Mouse (Mus musculus) megakaryocyte progenitor cell, adult 5-6 weeks (primary cell): Measurements from ENCODE around the gene Lbh. TPM values are rescaled to one million over a fixed set of nuclear protein-coding genes. Genes with fewer than 3 reads are reported as not detected.
A peak's percentile ranks its signal among the peaks of the same experiment; 100 is the strongest.

Experiments used
- ATAC-seq: replicated peaks from 2 replicates; pipeline ENCODE4 v1.8.0; 2016; ENCODE audit warnings: mild to moderate bottlenecking, moderate TSS enrichment, inconsistent platforms; ENCODE audit not compliant: poor library complexity
- total RNA-seq, 2 experiments: library from RNA; stranded (forward) in 1 of 2; stranded (reverse) in 1 of 2; fragments of 157-497, 149-512 nt in 1 of 2; fragments of 200-1000 nt in 1 of 2; gene quantifications; 2 replicates each; pipeline versions ENCODE4 v1.2.3 to v1.2.4; 2015 to 2017

The Lbh gene
- total RNA-seq, 2 experiments from 2014 or later: 16.6 to 19.2 TPM

DNA sequence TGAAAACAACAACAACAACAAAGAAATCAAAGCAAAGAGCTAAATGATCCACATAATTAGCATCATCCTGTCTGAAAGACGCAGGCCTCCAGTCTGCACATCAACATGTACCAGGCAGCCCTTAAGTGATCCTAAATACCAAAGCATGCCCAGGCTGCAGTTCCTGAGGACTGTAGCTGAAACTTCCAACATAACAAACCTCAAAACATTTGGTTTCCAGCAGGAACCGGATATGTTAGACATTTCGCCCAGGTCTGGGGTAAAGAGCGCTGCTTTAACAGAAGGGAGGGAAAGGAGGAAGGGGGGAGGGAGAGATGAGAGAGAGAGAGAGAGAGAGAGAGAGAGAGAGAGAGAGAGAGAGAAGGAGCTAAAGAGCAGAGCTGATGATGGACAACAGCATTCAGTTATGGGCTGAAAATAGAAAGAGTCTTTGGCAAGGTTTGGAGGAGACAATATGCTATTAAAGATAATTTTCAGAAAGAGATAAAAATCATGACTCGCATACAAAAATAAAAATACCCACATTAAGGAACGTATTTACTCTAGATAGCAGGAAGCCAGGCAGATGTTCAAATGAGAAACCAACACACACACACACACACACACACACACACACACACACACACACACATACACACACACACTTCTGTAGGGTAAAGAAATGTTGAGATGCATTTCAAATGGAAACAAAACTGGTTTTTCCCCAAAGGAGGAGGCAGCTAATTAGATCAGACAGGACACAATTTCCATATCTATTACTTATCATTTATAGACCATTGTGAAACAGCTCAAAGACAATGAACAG is 49.5 kb downstream of the Lbh start:
- no peak for ATAC-seq

GRCm38 (mm10) chr17:72968666-72969065 is 50.6 kb downstream of the Lbh start:
- ATAC-seq: no peak

DNA sequence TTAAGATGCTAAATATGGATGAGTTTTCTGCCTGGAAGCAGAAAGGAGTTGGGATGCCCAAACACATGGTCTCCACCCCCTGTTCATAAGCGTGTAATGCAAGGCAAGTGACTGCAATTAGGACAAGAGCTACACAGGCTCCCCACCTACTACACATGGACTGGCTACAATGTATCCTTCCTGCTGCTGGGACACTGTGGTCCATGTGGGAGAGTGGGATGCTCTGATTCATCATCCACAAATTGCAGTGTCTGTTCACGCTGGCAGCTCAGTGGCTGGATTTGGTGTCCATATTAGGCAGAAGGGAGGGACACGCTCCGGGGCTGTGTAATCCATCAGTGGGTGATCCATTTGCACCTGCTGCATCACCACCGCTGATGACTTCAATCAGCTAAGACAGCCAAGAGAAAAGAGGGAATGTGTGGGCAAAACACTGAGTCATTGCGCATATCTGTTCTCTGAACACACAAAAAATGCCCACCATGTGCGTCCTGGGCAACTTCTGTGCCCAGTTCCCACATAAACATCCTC is 52.6 kb downstream of the Lbh start:
- ATAC-seq: no peak

- ATAC-seq: no peak
These were observed 54.9 kb downstream of the Lbh start for GRCm38 (mm10) chr17:72973041-72973440.

GRCm38 (mm10) chr17:72976258-72977231 is 58.4 kb downstream of the Lbh start:
- ATAC-seq: 0 out of 2 replicates have a peak, but pooled peaks have one; percentile 42

DNA sequence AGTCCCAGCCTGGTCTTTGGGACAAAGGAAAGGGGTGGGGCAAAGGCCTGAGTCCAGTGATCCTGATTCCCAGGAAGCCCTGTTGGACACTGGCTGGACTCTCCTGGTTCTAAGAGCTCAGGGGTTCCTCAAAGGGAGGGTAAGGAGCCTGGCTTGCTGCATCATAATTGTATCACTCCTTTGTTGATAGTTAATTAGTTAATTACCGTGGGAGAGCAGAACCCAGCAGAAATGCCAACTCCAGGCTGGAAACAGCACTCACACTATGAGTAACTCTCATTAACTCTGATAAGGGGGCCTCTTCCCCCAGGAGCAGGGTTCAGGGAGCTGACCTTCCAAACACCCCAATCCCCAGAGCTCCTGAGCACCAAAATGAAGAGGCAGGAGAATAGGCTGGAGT is 59.5 kb downstream of the Lbh start:
- ATAC-seq: no peak

DNA sequence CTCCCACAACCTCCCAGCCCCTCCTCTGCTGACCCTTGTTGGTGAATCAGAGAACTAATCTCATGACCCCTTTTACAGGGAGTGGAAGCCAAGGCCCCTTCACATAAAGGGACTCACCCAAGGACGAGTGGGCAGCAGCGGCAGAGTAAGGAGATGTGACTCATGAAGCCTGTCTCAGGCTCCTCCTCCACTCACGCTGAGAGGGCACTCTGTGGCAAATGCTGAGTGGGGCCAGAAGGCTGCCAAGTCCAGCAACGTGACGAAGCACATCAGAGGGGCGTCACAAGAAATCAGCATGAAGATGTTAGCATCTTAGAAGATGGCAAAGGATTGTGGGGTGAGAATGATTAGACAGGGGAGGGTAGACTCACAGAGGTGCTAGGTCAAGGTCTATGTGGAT is 64.1 kb downstream of the Lbh start:
- ATAC-seq: no peak

DNA sequence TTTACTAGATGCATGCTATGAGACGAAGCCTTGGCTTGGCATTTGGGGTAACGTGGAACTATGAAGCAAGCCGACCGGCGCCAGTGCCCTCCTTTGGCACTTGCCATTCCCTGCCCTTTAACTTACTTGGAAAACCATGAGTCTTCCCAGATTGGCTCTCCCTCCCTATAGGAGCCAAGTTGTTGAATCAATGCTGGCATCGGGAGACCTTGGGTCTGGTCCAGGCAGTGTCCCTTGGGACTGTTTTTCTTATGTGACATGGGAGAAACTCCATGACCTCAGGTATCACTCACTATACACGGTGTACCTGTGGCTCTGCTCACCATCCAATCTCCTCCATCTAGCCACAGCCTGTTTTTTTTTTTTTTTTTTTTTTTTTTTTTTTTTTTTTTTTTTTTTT is 65.4 kb downstream of the Lbh start:
- no peak for ATAC-seq

DNA sequence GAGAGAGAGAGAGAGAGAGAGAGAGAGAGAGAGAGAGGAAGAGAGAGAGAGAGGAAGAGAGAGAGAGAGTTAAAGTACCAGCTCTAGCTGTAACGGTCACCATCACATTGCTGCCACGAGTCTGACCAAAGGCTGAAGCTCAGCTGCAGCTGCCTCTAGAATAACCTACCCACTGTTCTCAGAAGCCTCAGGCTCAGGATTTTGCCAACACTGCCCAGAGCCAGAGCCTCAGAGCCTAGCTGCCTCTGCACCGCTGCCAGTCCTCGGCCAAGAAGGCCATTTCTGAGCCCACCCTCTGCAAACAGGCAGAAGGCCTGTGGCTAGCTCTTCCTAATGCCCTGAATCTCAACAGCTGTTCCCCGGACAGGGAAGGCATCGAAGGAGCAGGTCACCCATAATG is 70.9 kb downstream of the Lbh start:
- ATAC-seq: no peak

Other genes with a start within 250 kb of the Lbh start
- gene Ypel5, start 81.9 kb upstream of the Lbh start, total RNA-seq (2015): 37.1 and 39.7 TPM in 2 replicates
- 37.0 and 52.3 TPM in 2 replicates for gene Ypel5, start 81.9 kb upstream of the Lbh start, total RNA-seq (2017)
- gene Lclat1, start 189.7 kb downstream of the Lbh start, total RNA-seq (2015): 25.8 and 29.4 TPM in 2 replicates
- 8.8 and 10.0 TPM in 2 replicates for gene Lclat1, start 189.7 kb downstream of the Lbh start, total RNA-seq (2017)